Mouse (Mus musculus): ENCODE results near the gene Vsir. TPM values are rescaled to one million over a fixed set of nuclear protein-coding genes. Genes with fewer than 3 reads are reported as not detected.

The Vsir gene
- polyA plus RNA-seq, 1 experiment from 2014 or later, result 1.9 TPM

- H3K4me1 ChIP-seq, result peaks cover 62% of the 10 kb centered on the region
- peaks cover 38% of the 10 kb centered on the region for H3K27me3 ChIP-seq (ENCODE audit: low read depth, poor library complexity, severe bottlenecking)
- DNase-seq (ENCODE audit: low spot score), result no peak
- WGBS, result 83% methylated on average over 4 of the region's 4 CpGs
- no peaks in the 10 kb centered on the region for H3K9me3 ChIP-seq (replicated peaks)
- no peaks in the 10 kb centered on the region for H3K36me3 ChIP-seq
- H3K4me3 ChIP-seq, result peak overlapping the region; percentile 55; the same call in 1 of the 2 replicates
- no peak overlapping the region for H3K27ac ChIP-seq (replicated peaks)
These were observed 595 bp upstream of the Vsir start for GRCm38 (mm10) chr10:60346056-60346455.

DNA sequence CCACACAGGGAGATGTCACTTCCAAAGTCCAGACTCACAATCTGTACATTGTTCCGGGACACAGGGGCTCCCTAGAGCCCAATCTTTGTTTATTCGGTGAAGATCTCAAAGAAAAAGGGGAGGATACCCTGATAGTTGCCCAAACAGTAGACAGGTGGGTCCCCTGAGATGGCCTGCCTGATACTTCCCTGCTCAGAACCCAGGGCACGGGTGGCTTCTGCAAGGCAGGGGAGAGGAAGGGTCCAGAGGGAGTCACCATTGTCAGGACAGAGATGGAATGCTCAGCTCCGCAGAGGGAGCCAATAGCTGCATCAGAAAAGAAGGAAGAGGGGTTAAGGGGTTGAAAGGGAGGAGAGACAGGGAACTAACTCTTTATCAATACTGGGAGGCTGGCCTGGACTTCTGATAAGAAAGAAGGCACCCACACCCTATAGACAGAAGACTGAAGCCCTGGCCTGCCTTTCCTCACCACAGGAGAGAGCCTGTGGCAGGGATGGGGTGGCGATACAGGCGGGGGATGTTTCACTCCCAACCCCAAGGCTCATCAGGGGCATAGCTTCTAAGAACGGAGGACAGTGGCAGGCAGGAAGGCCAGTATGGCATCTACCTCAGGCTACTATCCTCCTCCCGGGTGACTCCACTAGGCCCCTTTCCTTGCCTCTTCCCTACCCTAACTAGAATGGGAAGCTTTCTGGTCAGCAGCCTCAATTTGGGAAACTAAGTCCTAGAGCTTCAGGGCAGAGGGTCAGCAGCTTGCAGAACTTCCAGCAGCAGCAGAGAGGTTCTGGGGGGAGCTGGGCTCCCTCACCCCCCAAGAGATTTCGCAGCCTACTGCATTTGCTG, 1.3 kb downstream of the Vsir start:
- Histone ChIP-seq H3K36me3 (no peaks in the 10 kb centered on the region), H3K27me3 (ENCODE audit: low read depth, poor library complexity, severe bottlenecking) (peaks cover 38% of the 10 kb centered on the region), H3K27ac (replicated peaks) (no peak overlapping the region), H3K4me1 (peaks cover 76% of the 10 kb centered on the region), H3K9me3 (replicated peaks) (no peaks in the 10 kb centered on the region), H3K4me3 (peak overlapping the region; percentile 55; the same call in 1 of the 2 replicates)
- 27% methylated on average over 9 of the region's 9 CpGs for WGBS
- no peak for DNase-seq (ENCODE audit: low spot score)

GRCm38 (mm10) chr10:60349056-60349455, 2.4 kb downstream of the Vsir start:
- Histone ChIP-seq H3K36me3 (no peaks in the 10 kb centered on the region), H3K27me3 (ENCODE audit: low read depth, poor library complexity, severe bottlenecking) (peaks cover 38% of the 10 kb centered on the region), H3K4me3 (no peak overlapping the region), H3K27ac (replicated peaks) (0 out of 2 replicates have a peak overlapping the region, but pooled peaks have one; percentile 2), H3K4me1 (peaks cover 81% of the 10 kb centered on the region), H3K9me3 (replicated peaks) (no peaks in the 10 kb centered on the region)
- no peak for DNase-seq (ENCODE audit: low spot score)
- 34% methylated on average over 6 of the region's 6 CpGs for WGBS

- no peak for DNase-seq (ENCODE audit: low spot score)
- Histone ChIP-seq H3K27ac (replicated peaks) (no peak overlapping the region), H3K27me3 (ENCODE audit: low read depth, poor library complexity, severe bottlenecking) (peaks cover 38% of the 10 kb centered on the region), H3K4me3 (no peak overlapping the region), H3K9me3 (replicated peaks) (no peaks in the 10 kb centered on the region), H3K4me1 (peaks cover 76% of the 10 kb centered on the region), H3K36me3 (no peaks in the 10 kb centered on the region)
- WGBS, result 85% methylated on average over 5 of the region's 5 CpGs
These were observed 3.0 kb downstream of the Vsir start for GRCm38 (mm10) chr10:60349644-60350043.

DNA sequence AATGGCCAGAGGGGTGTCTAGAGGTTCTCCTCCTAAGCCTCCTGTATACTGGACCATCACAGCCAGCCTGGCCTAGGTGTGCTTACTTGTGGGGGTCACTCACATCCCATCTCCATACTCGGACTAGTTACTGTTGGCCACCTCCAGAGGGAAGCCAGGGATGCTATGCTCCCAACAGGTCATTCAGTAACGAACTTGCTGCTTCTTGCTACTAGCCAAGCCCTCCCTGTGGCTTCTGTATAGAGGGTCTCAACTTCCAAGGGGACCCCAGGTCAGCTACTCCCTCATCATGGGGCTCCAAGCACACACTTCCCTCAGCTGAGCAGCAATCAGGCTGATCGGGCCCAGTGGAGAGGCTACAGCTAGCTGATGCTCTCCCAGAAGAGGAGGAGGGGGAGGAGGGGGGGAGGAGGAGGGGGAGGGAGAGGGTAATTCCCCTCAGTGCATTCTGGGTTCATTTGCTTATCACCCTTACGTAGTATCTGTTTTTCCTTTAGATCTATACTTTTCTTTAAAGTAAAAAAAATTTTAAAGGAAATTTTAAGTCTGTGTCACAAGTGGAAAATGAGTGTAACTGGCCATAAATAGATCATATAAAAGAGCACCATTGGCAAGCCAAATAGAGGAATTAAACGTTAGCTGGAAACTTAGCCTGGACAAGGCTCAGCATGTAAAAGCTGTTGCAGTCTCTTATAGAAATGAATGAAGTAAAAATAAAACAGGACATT, 3.6 kb downstream of the Vsir start:
- H3K36me3 ChIP-seq, result no peaks in the 10 kb centered on the region
- DNase-seq (ENCODE audit: low spot score), result no peak
- peaks cover 38% of the 10 kb centered on the region for H3K27me3 ChIP-seq (ENCODE audit: low read depth, poor library complexity, severe bottlenecking)
- peak overlapping the region; percentile 33; the same call in 1 of the 2 replicates for H3K27ac ChIP-seq (replicated peaks)
- H3K4me1 ChIP-seq, result peaks cover 70% of the 10 kb centered on the region
- no peak overlapping the region for H3K4me3 ChIP-seq
- H3K9me3 ChIP-seq (replicated peaks), result no peaks in the 10 kb centered on the region
- WGBS, result 62% methylated on average over 5 of the region's 5 CpGs

DNA sequence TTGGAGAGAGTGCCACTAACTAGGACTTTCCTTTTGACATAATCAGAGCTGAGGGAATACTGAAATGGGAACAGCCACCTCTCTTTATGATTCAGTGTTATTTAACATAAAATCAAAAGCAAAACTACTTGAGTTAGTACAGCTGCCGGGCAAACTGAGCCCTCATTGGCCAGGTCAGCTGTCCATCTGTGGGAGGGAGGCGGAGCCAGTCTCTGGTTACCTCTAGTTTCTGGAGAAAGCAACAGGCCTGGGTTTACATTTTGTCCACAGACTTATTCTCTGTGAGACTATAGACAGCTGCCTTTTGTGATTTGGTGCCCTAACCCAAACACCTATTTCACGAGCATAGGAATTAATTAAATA, 4.1 kb downstream of the Vsir start:
- WGBS, result 48% methylated on average over 3 of the region's 3 CpGs
- peak overlapping the region; percentile 72 for H3K27ac ChIP-seq (replicated peaks)
- H3K9me3 ChIP-seq (replicated peaks), result no peaks in the 10 kb centered on the region
- DNase-seq (ENCODE audit: low spot score), result peak; percentile 69
- no peaks in the 10 kb centered on the region for H3K36me3 ChIP-seq
- H3K4me1 ChIP-seq, result peaks cover 70% of the 10 kb centered on the region
- H3K27me3 ChIP-seq (ENCODE audit: low read depth, poor library complexity, severe bottlenecking), result peaks cover 37% of the 10 kb centered on the region
- no peak overlapping the region for H3K4me3 ChIP-seq

- H3K27me3 ChIP-seq (ENCODE audit: low read depth, poor library complexity, severe bottlenecking), result peaks cover 33% of the 10 kb centered on the region
- DNase-seq (ENCODE audit: low spot score), result peak; percentile 22
- H3K4me3 ChIP-seq, result no peak overlapping the region
- H3K27ac ChIP-seq (replicated peaks), result peak overlapping the region; percentile 72
- WGBS, result 27% methylated on average over 3 of the region's 3 CpGs
- peaks cover 70% of the 10 kb centered on the region for H3K4me1 ChIP-seq
- H3K9me3 ChIP-seq (replicated peaks), result no peaks in the 10 kb centered on the region
- H3K36me3 ChIP-seq, result no peaks in the 10 kb centered on the region
These were observed 4.6 kb downstream of the Vsir start for GRCm38 (mm10) chr10:60351248-60351647.

GRCm38 (mm10) chr10:60351761-60352455, 5.3 kb downstream of the Vsir start:
- Histone ChIP-seq H3K4me1 (peaks cover 63% of the 10 kb centered on the region), H3K9me3 (replicated peaks) (no peaks in the 10 kb centered on the region), H3K27me3 (ENCODE audit: low read depth, poor library complexity, severe bottlenecking) (peaks cover 26% of the 10 kb centered on the region), H3K27ac (replicated peaks) (peak overlapping the region; percentile 72), H3K4me3 (no peak overlapping the region), H3K36me3 (no peaks in the 10 kb centered on the region)
- peak; percentile 42 for DNase-seq (ENCODE audit: low spot score)
- 41% methylated on average over 7 of the region's 7 CpGs for WGBS

DNA sequence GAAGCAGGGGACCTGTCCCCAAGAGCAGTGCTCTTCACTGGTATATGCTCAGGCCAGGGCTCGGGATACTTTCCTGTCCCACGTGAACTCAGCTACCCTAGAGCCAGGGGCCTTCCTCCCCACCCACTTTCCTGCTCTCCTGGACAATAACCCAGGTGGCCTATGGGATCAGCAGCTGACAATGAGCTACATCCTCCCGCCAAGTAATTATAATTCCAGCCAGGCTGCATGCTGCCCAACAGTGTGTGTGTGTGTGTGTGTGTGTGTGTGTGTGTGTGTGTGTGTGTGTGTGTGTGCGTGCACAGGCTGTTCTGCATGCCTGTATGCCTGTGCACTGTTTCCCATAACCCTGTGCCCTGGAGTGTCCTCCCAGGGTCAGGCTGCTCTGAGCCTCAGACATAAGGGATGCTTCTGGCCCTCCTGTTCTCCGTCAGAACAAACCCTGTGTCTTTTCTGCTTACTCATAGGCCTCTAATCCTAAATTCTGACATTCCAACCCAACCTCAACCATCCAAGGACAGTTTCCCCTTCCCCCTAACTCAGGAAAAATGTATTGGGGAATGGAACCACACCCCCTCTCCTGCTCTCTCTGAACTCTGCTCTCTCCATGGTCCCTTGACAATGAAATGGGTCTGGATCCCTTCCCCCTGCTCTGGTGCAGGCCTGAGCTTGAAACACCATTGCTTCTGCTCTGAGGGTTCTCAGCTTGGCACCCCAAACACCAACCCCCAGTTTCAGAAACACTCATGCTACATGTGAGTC, 6.8 kb downstream of the Vsir start:
- peaks cover 48% of the 10 kb centered on the region for H3K4me1 ChIP-seq
- H3K27me3 ChIP-seq (ENCODE audit: low read depth, poor library complexity, severe bottlenecking), result peaks cover 11% of the 10 kb centered on the region
- H3K4me3 ChIP-seq, result no peak overlapping the region
- H3K27ac ChIP-seq (replicated peaks), result peak overlapping the region; percentile 14; the same call in 1 of the 2 replicates
- DNase-seq (ENCODE audit: low spot score), result no peak
- no peaks in the 10 kb centered on the region for H3K36me3 ChIP-seq
- 64% methylated on average over 5 of the region's 5 CpGs for WGBS
- H3K9me3 ChIP-seq (replicated peaks), result no peaks in the 10 kb centered on the region

- peaks cover 6% of the 10 kb centered on the region; the same call in 1 of the 2 replicates for H3K27me3 ChIP-seq (ENCODE audit: low read depth, poor library complexity, severe bottlenecking)
- peaks cover 43% of the 10 kb centered on the region for H3K4me1 ChIP-seq
- H3K9me3 ChIP-seq (replicated peaks), result no peaks in the 10 kb centered on the region
- H3K4me3 ChIP-seq, result no peak overlapping the region
- DNase-seq (ENCODE audit: low spot score), result no peak
- no peaks in the 10 kb centered on the region for H3K36me3 ChIP-seq
- H3K27ac ChIP-seq (replicated peaks), result 0 out of 2 replicates have a peak overlapping the region, but pooled peaks have one; percentile 14
- 89% methylated on average over 4 of the region's 4 CpGs for WGBS
These were observed 7.3 kb downstream of the Vsir start for GRCm38 (mm10) chr10:60354003-60354325.

DNA sequence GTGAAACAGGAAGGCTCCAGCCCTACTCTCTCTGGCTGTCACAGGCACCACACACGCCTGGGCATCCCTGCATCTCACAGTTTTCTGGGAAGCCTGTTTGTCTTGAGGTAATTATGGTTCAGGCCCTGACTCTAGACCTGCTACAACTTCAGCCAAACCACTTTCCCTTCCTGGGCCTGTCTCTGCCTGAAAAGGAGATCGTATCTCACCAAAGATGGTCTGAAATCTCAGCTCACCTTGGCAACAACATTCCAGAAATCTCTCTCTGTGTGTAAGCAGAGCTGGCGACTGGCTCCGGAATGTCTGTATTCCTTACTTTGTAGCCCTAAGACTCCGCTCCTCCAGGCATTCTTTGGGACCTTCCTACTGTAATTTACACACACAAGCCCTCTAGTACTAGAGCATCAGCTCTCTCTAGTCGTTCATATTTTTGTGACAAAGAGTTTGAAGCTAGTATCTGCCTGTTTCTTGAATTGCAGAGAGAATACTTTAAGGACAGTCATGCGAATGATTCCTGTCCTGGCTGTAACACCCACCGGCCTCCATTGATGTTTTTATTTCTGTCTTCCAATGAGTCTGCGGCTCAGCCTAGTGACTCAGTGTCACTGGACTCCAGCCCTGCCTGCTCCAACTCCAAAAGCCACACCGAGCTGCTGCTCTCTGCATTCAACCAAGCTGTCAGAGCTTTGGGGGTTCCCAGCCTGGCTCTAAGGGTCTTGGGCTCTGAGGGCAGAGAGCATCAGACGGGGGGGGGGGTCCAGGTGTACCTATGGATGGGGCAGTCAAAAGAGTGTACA, 8.4 kb downstream of the Vsir start:
- no peaks in the 10 kb centered on the region for H3K9me3 ChIP-seq (replicated peaks)
- no peaks in the 10 kb centered on the region for H3K36me3 ChIP-seq
- no peak overlapping the region for H3K27ac ChIP-seq (replicated peaks)
- no peaks in the 10 kb centered on the region for H3K27me3 ChIP-seq (ENCODE audit: low read depth, poor library complexity, severe bottlenecking)
- no peak overlapping the region for H3K4me3 ChIP-seq
- DNase-seq (ENCODE audit: low spot score), result no peak
- WGBS, result 75% methylated on average over 11 of the region's 11 CpGs
- peaks cover 32% of the 10 kb centered on the region for H3K4me1 ChIP-seq

All from midbrain, embryonic 10.5 days (tissue).